Mouse (Mus musculus): ENCODE measurements around the gene Abcc3. TPM values are rescaled to one million over a fixed set of nuclear protein-coding genes. Genes with fewer than 3 reads are reported as not detected.

Gene Abcc3
- polyA plus RNA-seq, 1 experiment from 2014 or later: 0.49 TPM

DNA sequence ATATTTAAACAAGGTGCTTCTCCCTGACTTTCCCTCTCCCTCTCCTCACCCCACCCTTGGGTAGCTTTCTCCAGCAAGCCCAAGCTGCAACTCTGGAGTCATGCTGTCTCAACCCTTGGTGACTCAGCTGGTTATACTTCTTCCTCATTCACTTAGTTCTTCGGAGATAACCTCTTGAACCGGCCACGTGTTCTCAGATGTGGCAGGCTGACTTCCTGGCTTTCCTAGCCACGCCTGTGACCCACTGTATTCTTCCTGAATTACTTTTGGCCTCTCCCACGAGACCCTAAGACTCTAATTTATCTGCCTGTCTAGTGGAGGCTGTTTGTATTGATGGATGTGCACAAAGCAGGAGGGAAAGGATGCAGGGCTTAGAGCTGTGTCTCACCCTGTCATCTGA is 22.0 kb downstream of the Abcc3 start:
- peaks cover 6% of the 10 kb centered on the region; the same call in 1 of the 2 replicates for H3K27me3 ChIP-seq
- no peaks in the 10 kb centered on the region for H3K9me3 ChIP-seq
- no peak overlapping the region for H3K4me2 ChIP-seq
- no peak for ATAC-seq (ENCODE audit: low FRiP score)
- H3K4me3 ChIP-seq (replicated peaks): no peak overlapping the region
- H3K27ac ChIP-seq: no peak overlapping the region
- no peak overlapping the region for H3K9ac ChIP-seq
- WGBS: 60% methylated on average over 5 of the region's 5 CpGs
- no peaks in the 10 kb centered on the region for H3K4me1 ChIP-seq
- H3K36me3 ChIP-seq (replicated peaks): no peaks in the 10 kb centered on the region

DNA sequence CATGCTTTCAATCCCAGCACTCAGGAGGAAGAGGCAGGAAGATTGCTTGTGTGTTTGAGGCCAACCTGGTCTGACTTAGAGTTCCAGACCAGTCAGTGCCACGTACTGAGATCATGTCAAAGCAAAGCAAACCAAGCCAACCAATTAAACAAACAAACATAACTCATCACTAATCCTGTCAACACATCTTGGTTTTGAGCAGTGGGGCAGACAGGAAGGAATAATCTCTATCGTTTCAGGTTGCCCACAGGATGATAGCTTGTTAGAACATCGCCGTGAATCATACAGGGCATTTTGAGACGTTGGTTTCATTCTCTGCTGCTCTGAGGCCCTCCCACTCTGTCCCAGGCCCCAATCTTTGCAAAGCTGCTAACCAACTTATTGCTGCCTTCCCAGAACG is 22.8 kb downstream of the Abcc3 start:
- no peak for ATAC-seq (ENCODE audit: low FRiP score)
- Histone ChIP-seq H3K4me1 (no peaks in the 10 kb centered on the region), H3K9ac (no peak overlapping the region), H3K4me2 (no peak overlapping the region), H3K27ac (no peak overlapping the region), H3K36me3 (replicated peaks) (no peaks in the 10 kb centered on the region), H3K27me3 (0 out of 2 replicates have a peak, but pooled peaks cover 4% of the 10 kb centered on the region), H3K4me3 (replicated peaks) (no peak overlapping the region), H3K9me3 (no peaks in the 10 kb centered on the region)
- 85% methylated on average over 6 of the region's 6 CpGs for WGBS

DNA sequence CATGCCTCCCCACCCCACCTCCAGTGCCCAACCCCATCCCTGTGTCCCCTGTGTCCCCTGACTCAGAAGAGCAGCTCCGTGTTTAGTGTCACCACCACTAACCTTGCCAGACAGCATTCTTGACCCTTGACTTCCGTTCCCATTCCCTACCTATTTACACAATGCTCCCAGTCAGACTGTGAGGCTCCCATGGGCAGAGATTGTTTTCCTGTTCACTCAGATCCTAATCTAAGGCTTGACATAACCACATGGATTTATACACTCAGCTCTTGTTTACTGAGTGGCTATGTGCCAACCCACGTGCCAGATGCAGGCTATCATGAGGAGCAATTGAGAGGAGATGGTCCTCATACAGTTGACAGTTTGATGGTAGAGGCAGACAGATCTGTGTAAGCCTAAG is 27.5 kb downstream of the Abcc3 start:
- ATAC-seq (ENCODE audit: low FRiP score): no peak
- H3K4me3 ChIP-seq (replicated peaks): no peak overlapping the region
- no peak overlapping the region for H3K4me2 ChIP-seq
- no peak overlapping the region for H3K9ac ChIP-seq
- H3K27ac ChIP-seq: no peak overlapping the region
- H3K9me3 ChIP-seq: no peaks in the 10 kb centered on the region
- H3K36me3 ChIP-seq (replicated peaks): no peaks in the 10 kb centered on the region
- 80% methylated on average over 3 of the region's 3 CpGs for WGBS
- H3K27me3 ChIP-seq: no peaks in the 10 kb centered on the region
- H3K4me1 ChIP-seq: no peaks in the 10 kb centered on the region

DNA sequence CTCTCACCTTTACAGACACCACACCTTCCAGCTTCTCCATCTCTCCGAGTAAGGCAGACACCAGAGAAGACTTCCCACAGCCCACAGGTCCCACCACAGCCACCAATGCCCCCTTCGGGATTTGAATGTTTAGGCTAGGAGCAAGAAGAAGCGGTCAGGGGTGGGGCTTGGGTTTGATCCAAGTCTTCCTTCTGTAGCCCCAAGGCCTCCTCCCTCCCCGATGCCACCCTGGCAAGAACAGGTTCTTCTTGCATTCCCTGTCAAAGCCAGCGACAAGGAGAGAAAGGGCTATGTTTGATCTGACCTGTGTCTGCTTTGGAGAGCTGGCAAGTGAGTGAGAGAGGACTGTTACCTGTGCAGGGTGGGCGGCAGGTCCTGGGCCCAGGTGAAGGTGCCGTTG is 29.1 kb downstream of the Abcc3 start:
- no peaks in the 10 kb centered on the region for H3K4me1 ChIP-seq
- no peak for ATAC-seq (ENCODE audit: low FRiP score)
- no peak overlapping the region for H3K4me3 ChIP-seq (replicated peaks)
- no peak overlapping the region for H3K9ac ChIP-seq
- no peak overlapping the region for H3K4me2 ChIP-seq
- no peaks in the 10 kb centered on the region for H3K27me3 ChIP-seq
- H3K36me3 ChIP-seq (replicated peaks): no peaks in the 10 kb centered on the region
- no peaks in the 10 kb centered on the region for H3K9me3 ChIP-seq
- 85% methylated on average over 7 of the region's 7 CpGs for WGBS
- no peak overlapping the region for H3K27ac ChIP-seq

DNA sequence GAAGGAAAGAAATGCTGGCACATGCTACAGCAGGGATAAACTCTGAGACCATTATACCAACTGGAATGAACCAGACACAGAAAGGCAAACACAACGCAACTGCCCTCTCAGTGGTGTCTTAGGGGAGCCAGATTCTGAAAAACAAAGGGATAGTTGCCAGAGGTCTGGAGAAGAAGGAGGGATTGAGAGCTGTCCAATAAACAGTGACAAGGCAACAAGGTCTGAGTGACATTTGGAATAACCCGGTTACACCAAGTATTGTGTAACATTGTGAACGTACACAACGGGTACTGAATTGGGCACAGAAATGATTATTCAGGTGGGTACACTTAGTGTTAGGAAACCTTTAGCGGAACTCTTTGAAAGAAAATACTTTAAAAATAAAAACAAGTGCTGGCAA is 30.7 kb downstream of the Abcc3 start:
- 89% methylated on average over 5 of the region's 5 CpGs for WGBS

DNA sequence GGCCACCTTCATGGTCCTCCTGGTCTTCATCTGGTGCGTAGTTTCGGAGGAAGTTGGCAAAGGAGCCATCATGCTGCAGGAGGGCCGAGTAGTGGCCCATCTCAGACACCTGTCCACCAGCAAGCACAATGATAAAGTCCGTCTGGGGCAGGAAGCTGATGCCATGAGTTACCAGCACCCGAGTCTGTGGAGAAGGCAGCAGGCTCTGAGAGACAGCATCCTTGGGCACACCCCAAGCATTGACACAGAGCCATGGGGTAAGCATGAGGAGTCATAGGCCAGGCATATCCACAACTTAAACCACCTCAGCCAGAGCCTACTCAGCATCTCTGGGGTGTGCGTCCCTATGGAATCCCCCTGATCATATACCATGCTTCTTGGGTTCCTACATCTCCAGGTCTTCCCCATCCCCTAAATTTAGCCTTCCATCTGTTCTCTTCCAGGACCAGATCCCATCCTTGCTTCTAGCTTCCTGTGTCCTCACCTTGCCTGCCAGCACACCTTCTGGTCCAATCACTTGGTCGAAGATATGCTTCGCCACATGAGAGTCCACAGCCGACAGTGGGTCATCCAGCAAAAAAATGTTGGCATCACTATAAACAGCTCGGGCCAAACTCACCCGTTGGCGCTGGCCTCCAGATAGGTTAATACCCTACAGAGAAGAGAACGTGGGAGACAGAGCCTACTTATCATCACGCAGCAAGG is 31.5 kb downstream of the Abcc3 start:
- no peak overlapping the region for H3K27ac ChIP-seq
- no peaks in the 10 kb centered on the region for H3K9me3 ChIP-seq
- no peak overlapping the region for H3K4me2 ChIP-seq
- no peak overlapping the region for H3K4me3 ChIP-seq (replicated peaks)
- no peaks in the 10 kb centered on the region for H3K4me1 ChIP-seq
- no peak for ATAC-seq (ENCODE audit: low FRiP score)
- no peak overlapping the region for H3K9ac ChIP-seq
- H3K36me3 ChIP-seq (replicated peaks): no peaks in the 10 kb centered on the region
- 94% methylated on average over 14 of the region's 14 CpGs for WGBS
- no peaks in the 10 kb centered on the region for H3K27me3 ChIP-seq

More for the DNA sequence above, 30.7 kb downstream of the Abcc3 start:
- no peak overlapping the region for H3K27ac ChIP-seq
- no peaks in the 10 kb centered on the region for H3K36me3 ChIP-seq (replicated peaks)
- H3K27me3 ChIP-seq: no peaks in the 10 kb centered on the region
- H3K9ac ChIP-seq: no peak overlapping the region
- no peak overlapping the region for H3K4me2 ChIP-seq
- no peak overlapping the region for H3K4me3 ChIP-seq (replicated peaks)
- no peaks in the 10 kb centered on the region for H3K4me1 ChIP-seq
- no peaks in the 10 kb centered on the region for H3K9me3 ChIP-seq
- no peak for ATAC-seq (ENCODE audit: low FRiP score)

DNA sequence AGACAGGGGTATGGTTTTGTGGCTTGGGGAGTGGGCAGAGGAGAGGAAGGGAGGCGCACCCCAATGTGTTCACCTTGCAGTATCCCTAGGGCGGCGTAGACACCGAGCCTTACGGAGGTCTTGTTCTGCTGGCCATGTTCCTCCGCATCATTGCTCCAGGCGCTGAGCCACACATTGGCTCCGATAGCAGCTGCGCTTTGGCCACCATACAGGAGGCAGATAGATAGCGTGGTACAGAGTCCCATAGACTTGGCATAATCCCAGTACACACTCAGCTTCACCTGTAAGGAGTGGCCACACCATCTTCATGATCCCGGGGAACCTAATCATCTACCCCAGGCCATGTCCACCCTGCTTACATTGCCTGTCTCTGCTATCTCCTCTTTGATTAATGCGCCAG is 33.6 kb downstream of the Abcc3 start:
- Histone ChIP-seq H3K9me3 (no peaks in the 10 kb centered on the region), H3K27ac (no peak overlapping the region), H3K9ac (no peak overlapping the region), H3K4me2 (no peak overlapping the region), H3K4me1 (no peaks in the 10 kb centered on the region), H3K27me3 (no peaks in the 10 kb centered on the region), H3K4me3 (replicated peaks) (no peak overlapping the region), H3K36me3 (replicated peaks) (no peaks in the 10 kb centered on the region)
- WGBS: 95% methylated on average over 12 of the region's 12 CpGs
- ATAC-seq (ENCODE audit: low FRiP score): no peak

DNA sequence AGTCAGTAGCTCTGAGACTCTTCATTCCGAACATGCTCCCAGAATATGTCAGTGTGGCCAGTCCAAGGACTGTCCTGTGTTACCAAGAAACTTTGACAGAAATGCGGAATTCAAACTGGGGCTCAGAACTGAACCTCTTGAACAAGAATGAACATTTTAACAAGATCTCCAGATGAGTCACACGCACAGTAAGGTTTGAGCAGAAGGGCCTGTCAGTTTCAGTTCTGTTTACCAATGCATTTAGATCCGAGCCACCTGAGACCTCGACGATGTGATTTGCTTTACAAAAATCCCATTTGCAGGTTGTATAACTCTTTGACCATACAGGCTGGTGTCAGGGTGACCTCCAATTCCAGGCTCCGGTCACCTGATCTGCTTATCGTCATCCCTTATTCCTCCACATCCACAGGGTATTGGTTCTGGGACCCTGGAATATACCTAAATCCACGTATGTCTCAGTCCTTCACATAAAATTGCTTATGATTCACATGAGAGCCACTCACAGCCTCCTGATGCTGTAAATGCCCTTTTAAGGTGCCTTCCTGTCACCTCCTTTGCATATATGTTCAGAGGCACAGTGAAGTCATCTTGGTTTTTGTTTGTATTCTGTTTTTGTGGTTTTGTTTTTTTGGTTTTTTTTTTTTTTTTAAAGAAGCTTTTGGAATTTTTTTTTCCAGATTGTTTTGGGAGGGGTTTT is 37.1 kb downstream of the Abcc3 start:
- Histone ChIP-seq H3K36me3 (replicated peaks) (no peaks in the 10 kb centered on the region), H3K4me2 (no peak overlapping the region), H3K9me3 (no peaks in the 10 kb centered on the region), H3K4me1 (no peaks in the 10 kb centered on the region), H3K27ac (no peak overlapping the region), H3K4me3 (replicated peaks) (no peak overlapping the region), H3K9ac (no peak overlapping the region), H3K27me3 (no peaks in the 10 kb centered on the region)
- no peak for ATAC-seq (ENCODE audit: low FRiP score)
- 90% methylated on average over 9 of the region's 9 CpGs for WGBS

DNA sequence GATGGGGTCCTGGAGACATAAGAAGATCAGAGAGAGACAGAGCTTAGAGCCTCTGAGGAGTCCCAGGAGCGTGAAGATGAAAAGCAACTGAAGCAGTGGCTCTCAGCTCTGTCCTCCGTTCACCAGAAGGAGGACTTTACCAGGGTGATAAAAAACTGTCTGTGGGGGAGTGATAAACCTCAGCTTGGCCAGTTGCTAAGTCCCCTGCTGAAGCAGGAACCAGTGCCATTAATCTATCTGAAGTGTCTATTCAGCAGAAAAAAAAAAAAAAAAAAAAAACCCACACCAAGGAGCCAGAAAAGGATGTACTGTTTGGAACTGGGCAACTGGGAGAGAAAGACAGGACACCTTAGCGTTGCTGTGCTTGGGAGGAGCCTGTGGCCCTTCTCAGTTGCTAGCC is 41.7 kb downstream of the Abcc3 start:
- Histone ChIP-seq H3K4me3 (replicated peaks) (no peak overlapping the region), H3K4me2 (no peak overlapping the region), H3K4me1 (no peaks in the 10 kb centered on the region), H3K9me3 (no peaks in the 10 kb centered on the region), H3K27ac (no peak overlapping the region), H3K36me3 (replicated peaks) (no peaks in the 10 kb centered on the region), H3K9ac (no peak overlapping the region), H3K27me3 (no peaks in the 10 kb centered on the region)
- no peak for ATAC-seq (ENCODE audit: low FRiP score)
- 37% methylated on average over 3 of the region's 3 CpGs for WGBS

DNA sequence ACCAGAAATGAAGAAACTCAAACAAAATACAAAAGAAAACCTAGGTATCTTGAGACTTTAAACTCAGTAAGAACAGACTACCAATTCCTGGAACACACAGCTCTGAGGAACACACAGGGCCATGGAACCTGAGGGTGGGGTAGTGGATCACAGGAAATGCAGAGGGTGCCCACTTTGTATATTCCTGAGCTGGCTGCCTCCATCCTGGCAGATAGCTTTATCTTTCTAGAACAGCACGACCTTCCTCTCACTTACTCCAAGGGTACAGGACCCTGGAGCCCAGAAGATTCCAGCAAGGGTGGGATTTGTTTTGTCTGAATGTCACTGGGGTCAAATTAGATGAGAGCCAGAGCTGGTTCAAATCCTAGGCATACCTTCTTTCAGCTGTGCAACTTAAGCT is 42.5 kb downstream of the Abcc3 start:
- 71% methylated on average over 1 of the region's 1 CpGs for WGBS
- Histone ChIP-seq H3K4me2 (no peak overlapping the region), H3K9ac (no peak overlapping the region), H3K4me3 (replicated peaks) (no peak overlapping the region), H3K4me1 (no peaks in the 10 kb centered on the region), H3K9me3 (no peaks in the 10 kb centered on the region), H3K27me3 (no peaks in the 10 kb centered on the region), H3K27ac (no peak overlapping the region), H3K36me3 (replicated peaks) (no peaks in the 10 kb centered on the region)
- no peak for ATAC-seq (ENCODE audit: low FRiP score)

DNA sequence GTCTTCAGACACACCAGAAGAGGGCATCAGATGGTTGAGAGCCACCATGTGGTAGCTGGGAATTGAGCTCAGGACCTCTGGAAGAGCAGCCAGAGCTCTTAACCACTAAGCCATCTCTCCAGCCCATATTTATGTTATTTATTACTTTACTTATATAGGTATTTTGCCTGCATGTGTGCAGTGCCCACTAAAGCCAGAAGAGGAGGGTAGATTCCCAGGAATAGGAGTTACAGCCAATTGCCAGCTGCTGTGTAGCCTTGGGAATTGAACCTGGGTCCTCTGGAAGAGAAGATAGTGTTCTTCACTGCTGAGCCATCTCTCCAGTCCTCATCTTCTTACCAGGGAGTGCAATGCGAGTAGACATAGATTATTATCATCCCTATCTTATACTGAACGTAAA is 43.0 kb downstream of the Abcc3 start:
- Histone ChIP-seq H3K9me3 (no peaks in the 10 kb centered on the region), H3K4me2 (no peak overlapping the region), H3K36me3 (replicated peaks) (no peaks in the 10 kb centered on the region)

DNA sequence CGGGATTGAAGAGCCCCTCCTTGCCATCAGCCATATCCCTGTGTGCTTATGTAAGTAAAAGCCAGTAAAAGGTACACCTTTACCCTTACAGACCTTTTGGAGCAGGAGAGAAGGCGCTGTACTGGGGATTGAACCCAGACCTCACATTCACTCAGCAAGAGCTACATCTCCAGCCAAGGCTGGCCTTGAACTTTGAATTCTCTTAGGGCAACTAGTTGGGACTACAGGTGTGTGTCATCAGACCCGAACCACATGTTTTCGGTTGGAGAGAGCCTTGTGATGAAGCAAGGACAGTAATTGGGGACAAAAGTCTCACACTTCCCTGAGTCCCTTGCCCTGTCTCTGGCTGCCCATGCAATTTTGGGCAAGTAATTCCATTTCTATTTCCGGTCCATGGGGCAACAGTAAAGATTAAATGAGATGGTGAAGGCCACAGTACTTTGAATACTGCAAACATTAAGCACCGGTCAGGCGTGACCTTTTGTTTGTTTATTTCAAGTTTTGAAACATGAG is 45.7 kb downstream of the Abcc3 start:
- ATAC-seq (ENCODE audit: low FRiP score): no peak
- no peak overlapping the region for H3K9ac ChIP-seq
- no peaks in the 10 kb centered on the region for H3K9me3 ChIP-seq
- no peaks in the 10 kb centered on the region for H3K27me3 ChIP-seq
- H3K4me3 ChIP-seq (replicated peaks): no peak overlapping the region
- WGBS: 89% methylated on average over 7 of the region's 7 CpGs
- H3K36me3 ChIP-seq (replicated peaks): no peaks in the 10 kb centered on the region
- H3K4me1 ChIP-seq: peaks cover 27% of the 10 kb centered on the region
- no peak overlapping the region for H3K27ac ChIP-seq
- H3K4me2 ChIP-seq: no peak overlapping the region

More for the DNA sequence above, 43.0 kb downstream of the Abcc3 start:
- ATAC-seq (ENCODE audit: low FRiP score): no peak
- Histone ChIP-seq H3K27me3 (no peaks in the 10 kb centered on the region), H3K4me1 (peaks cover under 1% of the 10 kb centered on the region; the same call in 1 of the 2 replicates), H3K4me3 (replicated peaks) (no peak overlapping the region), H3K9ac (no peak overlapping the region), H3K27ac (no peak overlapping the region)
- 81% methylated on average over 2 of the region's 2 CpGs for WGBS

DNA sequence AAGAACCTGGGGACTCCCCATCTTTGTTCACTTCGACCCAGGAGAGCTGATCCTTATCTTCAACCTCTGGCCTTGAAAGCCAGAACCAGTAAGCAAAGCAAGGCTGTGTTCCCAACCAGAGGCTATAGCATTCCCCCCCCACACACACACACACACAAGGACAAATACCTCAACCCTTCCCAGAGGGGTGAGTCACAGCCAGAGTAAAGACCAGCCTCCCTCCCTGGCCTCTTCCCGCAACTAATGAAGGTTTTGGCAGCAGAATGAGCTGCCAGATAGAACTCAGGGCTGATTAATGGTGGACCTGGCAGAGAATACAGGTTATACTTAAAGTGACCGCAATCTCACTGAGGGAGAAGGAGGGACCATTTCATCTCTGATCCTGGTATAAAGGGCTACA is 46.2 kb downstream of the Abcc3 start:
- WGBS: 72% methylated on average over 3 of the region's 3 CpGs
- H3K9me3 ChIP-seq: no peaks in the 10 kb centered on the region

More for the DNA sequence above, 46.2 kb downstream of the Abcc3 start:
- no peak overlapping the region for H3K27ac ChIP-seq
- no peak for ATAC-seq (ENCODE audit: low FRiP score)
- H3K27me3 ChIP-seq: no peaks in the 10 kb centered on the region
- no peak overlapping the region for H3K4me3 ChIP-seq (replicated peaks)
- no peak overlapping the region for H3K9ac ChIP-seq
- peaks cover 32% of the 10 kb centered on the region for H3K4me1 ChIP-seq
- no peak overlapping the region for H3K4me2 ChIP-seq
- no peaks in the 10 kb centered on the region for H3K36me3 ChIP-seq (replicated peaks)
